Mouse (Mus musculus) retina, postnatal 7 days (tissue): ENCODE measurements at regions not wholly inside any gene's neighbourhood (a gene's known extent, or its start where the extent isn't known, plus 50 kb on each side); places are given as distances from the start of the nearest gene placed in this dataset.
A peak's percentile ranks its signal among the peaks of the same experiment; 100 is the strongest.

ENCODE experiments used
- DNase-seq: peaks from one replicate; pipeline ENCODE4 v3.0.0-alpha.2; 2012; ENCODE audit warnings: low read depth, low spot score

GRCm38 (mm10) chr1:76075685-76076455 is 529.8 kb downstream of the Slc4a3 start:
- peak; percentile 16 for DNase-seq

- DNase-seq = no peak
Measured at GRCm38 (mm10) chr1:76080241-76080640, 534.2 kb downstream of the Slc4a3 start.

GRCm38 (mm10) chr1:76081700-76082099 is 535.6 kb downstream of the Slc4a3 start:
- no peak for DNase-seq

GRCm38 (mm10) chr1:76083273-76084036 is 537.4 kb downstream of the Slc4a3 start:
- DNase-seq = no peak

- no peak for DNase-seq
Measured at GRCm38 (mm10) chr1:76091031-76091430, 545.0 kb downstream of the Slc4a3 start.

- DNase-seq = no peak
Measured at GRCm38 (mm10) chr1:76113281-76113680, 567.2 kb downstream of the Slc4a3 start.

GRCm38 (mm10) chr1:76120840-76121239 is 574.8 kb downstream of the Slc4a3 start:
- no peak for DNase-seq

GRCm38 (mm10) chr1:76130353-76130752 is 584.3 kb downstream of the Slc4a3 start:
- no peak for DNase-seq

GRCm38 (mm10) chr1:76136810-76137209 is 590.7 kb downstream of the Slc4a3 start:
- no peak for DNase-seq

GRCm38 (mm10) chr1:76137701-76138100 is 591.6 kb downstream of the Slc4a3 start:
- no peak for DNase-seq

GRCm38 (mm10) chr1:76143516-76143915 is 597.5 kb downstream of the Slc4a3 start:
- DNase-seq = no peak

GRCm38 (mm10) chr1:76148963-76149362 is 602.9 kb downstream of the Slc4a3 start:
- DNase-seq = no peak

GRCm38 (mm10) chr1:76156291-76156690 is 610.2 kb downstream of the Slc4a3 start:
- DNase-seq = no peak

- DNase-seq = no peak
Measured at GRCm38 (mm10) chr1:76167486-76167885, 621.4 kb downstream of the Slc4a3 start.

- no peak for DNase-seq
Measured at GRCm38 (mm10) chr1:76181181-76181580, 635.1 kb downstream of the Slc4a3 start.

GRCm38 (mm10) chr1:76194844-76195243 is 648.8 kb downstream of the Slc4a3 start:
- no peak for DNase-seq

GRCm38 (mm10) chr1:76197651-76198050 is 651.6 kb downstream of the Slc4a3 start:
- no peak for DNase-seq

- no peak for DNase-seq
Measured at GRCm38 (mm10) chr1:76200906-76201305, 654.8 kb downstream of the Slc4a3 start.

- DNase-seq = no peak
Measured at GRCm38 (mm10) chr1:76212486-76212885, 666.4 kb downstream of the Slc4a3 start.

- no peak for DNase-seq
Measured at GRCm38 (mm10) chr1:76244721-76245120, 698.7 kb downstream of the Slc4a3 start.

- DNase-seq = no peak
Measured at GRCm38 (mm10) chr1:76246181-76246796, 700.2 kb downstream of the Slc4a3 start.

GRCm38 (mm10) chr1:76247126-76247525 is 701.1 kb downstream of the Slc4a3 start:
- no peak for DNase-seq
